Mouse (Mus musculus) megakaryocyte, embryonic 14.5 days (primary cell): ENCODE results near the gene Mier2.

Source experiments
- FLI1 ChIP-seq: IDR thresholded peaks from 2 replicates; pipeline ENCODE4 v1.6.1; 2012; ENCODE audit warnings: low read length, inconsistent platforms, mixed read lengths
- GATA1 ChIP-seq: IDR thresholded peaks from 3 replicates; pipeline ENCODE4 v1.6.1; 2012; ENCODE audit warnings: mixed read lengths, low read length, inconsistent platforms, borderline replicate concordance

DNA sequence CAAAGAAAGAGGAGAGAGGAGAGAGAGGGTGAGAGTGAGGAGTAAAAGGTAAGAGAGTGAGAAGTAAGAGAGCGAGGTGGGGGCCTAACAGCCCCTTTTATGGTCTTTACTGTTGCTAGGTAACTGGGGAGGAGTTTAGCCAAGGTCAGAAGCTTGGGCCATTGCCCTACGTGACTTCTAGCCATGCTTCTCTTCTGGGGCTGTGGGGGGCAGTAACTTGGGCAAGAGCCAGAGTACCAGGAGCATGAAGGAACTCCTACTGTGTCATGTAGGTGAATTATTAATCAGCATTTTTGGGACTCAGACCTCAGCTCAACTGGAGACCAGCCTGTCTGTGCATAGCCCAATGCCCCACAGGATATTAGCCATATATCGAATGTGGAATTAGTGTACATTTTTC, 59.1 kb downstream of the Mier2 start:
- TF ChIP-seq GATA1 = no peak
- no peak for TF ChIP-seq FLI1
